Mouse (Mus musculus) T-helper 17 cell (primary cell): ENCODE data around the gene Chad.

Experiments used
- in situ Hi-C, 2 experiments: fragments of 300-600 bp; cut with MboI, MseI; formaldehyde crosslinking; loops; 1 replicate in 1 of 2; 2 replicates in 1 of 2; pipeline ENCODE4 v1.15.1; 2025; ENCODE audit warnings: high pct_unique_total_duplicates in 2 of 2

The Chad gene

GRCm38 (mm10) chr11:94564437-94565150 is at the start of gene Chad:
Chad (plus strand) TSS chr11:94565047.
- in situ Hi-C loops, result no loop called here

DNA sequence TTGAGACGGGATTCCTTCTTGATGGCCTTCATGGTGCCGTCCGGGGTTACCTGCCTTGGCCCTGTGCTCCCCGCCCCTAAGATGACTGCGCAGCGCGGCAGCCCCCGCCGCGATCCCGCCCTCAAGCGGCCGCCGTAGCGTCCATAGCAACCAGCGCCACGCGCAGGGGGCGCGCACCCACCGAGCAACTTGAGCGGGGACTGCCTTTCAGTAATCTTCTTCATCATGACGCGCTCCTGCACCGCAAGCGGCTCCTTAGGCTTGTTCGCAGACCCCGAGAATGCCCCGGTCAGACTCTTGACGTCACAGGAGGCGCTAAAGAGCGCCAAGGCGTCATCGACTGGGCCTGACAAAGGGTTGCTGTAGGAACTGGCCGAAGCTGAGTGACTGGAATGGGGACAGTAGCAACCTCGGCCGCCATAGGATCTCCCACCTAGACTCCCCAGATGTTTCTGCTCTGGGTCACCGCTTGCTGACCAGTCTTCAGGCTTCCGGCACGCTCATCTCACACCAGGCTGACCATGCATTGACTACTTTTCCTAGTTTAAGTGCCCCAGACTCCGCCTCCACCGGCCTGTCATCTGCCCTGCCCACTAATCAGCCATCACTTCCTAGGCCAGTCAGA is 43.5 kb upstream of the Chad start, which contains the start of gene Mycbpap:
TSS of gene Mycbpap (minus strand) at position 524 of the 625 bp plus-strand sequence.
- in situ Hi-C loops, result no loop called here

DNA sequence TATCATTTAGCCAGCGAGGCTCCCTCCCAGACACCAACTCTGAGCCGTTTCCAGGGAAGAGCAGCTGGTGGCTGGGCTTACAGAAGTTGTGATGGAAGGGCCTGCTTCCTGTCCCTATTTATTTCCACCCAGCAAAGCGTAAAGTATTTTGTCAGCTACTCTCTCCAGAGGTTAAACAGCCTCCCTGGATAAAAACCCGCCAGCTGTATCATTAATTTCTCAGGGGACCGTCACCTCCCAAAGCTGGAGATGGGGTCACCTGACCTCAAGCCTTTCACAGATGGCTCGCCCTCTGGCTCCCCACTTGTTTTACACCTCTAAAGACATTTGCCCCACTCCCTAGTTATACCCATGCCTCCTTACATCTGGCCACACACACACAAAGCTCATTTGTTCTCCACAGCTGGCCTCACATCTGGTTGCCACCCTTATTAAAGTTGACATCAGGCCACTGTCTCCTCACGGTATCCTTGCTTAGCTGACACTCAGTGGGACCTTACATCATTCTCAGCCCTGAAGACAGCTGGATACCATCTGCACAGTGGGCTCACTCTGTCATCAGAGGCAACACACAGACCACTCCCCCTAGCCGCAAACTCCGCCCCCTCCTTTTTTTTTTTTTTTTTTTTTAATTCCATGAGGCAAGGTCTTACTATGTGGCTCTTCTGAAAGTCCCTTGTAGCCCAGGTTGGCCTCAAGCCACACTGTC is 38.5 kb upstream of the Chad start:
- in situ Hi-C loops, result no loop called here

GRCm38 (mm10) chr11:94528879-94529278 is 36.0 kb upstream of the Chad start:
- in situ Hi-C loops, result no loop called here

DNA sequence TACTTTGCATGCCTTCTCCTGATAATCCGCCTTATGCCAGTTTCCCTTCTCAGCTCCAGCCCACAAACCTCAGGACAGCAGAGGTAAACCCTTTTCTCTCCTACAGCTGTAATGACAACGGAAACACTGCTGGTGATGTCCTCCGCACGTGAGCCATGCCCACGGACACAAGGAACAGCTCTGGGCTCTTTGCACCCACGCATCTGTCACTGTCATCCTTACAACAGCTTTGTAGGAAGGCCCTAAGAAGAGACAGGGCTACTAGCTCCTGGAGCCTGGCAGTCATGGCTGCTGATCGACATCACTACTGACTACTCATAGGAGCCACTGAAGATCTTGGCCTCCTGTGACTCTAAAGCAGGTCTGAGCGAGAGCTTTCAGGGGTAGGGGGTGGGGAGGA is 31.7 kb upstream of the Chad start:
- in situ Hi-C loops, result no loop called here

- in situ Hi-C loops, result no loop called here
Observed at GRCm38 (mm10) chr11:94538733-94539292, 26.0 kb upstream of the Chad start.

DNA sequence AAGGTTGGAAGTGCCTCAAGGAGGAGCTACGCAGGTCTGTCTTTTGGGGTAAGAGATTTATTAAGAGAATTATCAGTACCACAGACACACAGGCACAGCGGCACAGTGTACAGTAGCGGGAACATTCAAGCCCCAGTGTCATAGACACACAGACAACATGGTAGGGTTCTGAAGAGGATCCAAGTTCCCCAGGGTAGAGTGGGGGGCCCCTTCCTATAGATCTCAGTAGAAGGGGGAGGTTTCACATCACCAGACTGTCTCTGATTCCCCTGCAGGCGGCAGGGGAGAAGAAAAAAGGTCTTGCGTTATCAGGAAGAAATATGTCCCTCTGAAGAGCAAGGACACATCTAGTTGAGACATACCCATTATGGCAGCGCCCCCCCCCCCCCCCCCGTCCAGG is 25.1 kb upstream of the Chad start:
- in situ Hi-C loops, result no loop called here

- in situ Hi-C loops, result no loop called here
Observed at GRCm38 (mm10) chr11:94542400-94542799, 22.4 kb upstream of the Chad start.

GRCm38 (mm10) chr11:94543344-94543743 is 21.5 kb upstream of the Chad start:
- in situ Hi-C loops, result no loop called here

- in situ Hi-C loops, result no loop called here
Observed at GRCm38 (mm10) chr11:94543932-94544331, 20.9 kb upstream of the Chad start.

DNA sequence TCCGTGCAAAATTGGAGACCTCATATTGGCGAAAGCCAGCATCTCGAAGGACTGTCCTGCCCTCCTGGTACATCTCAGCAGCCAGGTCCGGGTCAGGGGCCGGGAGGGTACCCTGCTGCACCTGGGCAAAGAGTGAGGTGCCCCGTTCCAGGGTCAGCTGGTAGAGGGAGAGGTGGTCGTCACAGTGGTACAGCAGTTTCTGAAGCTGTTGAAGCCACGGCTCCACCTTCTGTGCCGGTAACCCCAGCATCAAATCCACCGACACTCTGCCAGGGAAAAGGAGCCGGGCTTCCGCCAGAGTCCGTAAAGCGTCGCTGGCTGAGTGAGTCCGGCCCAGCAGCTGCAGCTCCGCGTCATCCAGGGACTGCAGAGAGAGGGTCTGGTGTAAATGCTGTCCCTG is 20.4 kb upstream of the Chad start:
- in situ Hi-C loops, result no loop called here

- in situ Hi-C loops, result no loop called here
Observed at GRCm38 (mm10) chr11:94546381-94546780, 18.5 kb upstream of the Chad start.

DNA sequence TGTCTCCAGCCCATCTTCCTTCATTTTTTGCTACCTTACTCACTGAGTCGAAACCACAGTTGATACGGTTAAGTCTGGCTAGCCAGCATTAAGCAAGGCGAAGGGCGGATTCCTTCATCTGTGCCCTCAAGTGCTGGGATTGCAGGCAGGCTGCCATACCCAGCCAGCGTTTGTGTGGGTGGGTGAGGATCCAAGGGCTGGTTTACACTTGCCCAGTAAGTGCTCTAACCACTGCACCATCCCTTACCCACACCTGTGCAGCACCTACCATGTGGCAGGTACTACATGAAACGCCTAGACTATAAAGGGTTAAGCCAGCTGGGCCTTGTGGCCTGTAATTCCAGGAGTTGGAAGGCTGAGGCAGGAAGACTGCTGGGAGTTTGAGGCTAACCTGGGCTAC is 17.6 kb upstream of the Chad start:
- in situ Hi-C loops, result no loop called here

- in situ Hi-C loops, result no loop called here
Observed at GRCm38 (mm10) chr11:94548041-94548784, 16.6 kb upstream of the Chad start.

- in situ Hi-C loops, result no loop called here
Observed at GRCm38 (mm10) chr11:94548888-94549690, 15.8 kb upstream of the Chad start, which contains the start of gene Rsad1. Rsad1 (minus strand) TSS chr11:94549255.

DNA sequence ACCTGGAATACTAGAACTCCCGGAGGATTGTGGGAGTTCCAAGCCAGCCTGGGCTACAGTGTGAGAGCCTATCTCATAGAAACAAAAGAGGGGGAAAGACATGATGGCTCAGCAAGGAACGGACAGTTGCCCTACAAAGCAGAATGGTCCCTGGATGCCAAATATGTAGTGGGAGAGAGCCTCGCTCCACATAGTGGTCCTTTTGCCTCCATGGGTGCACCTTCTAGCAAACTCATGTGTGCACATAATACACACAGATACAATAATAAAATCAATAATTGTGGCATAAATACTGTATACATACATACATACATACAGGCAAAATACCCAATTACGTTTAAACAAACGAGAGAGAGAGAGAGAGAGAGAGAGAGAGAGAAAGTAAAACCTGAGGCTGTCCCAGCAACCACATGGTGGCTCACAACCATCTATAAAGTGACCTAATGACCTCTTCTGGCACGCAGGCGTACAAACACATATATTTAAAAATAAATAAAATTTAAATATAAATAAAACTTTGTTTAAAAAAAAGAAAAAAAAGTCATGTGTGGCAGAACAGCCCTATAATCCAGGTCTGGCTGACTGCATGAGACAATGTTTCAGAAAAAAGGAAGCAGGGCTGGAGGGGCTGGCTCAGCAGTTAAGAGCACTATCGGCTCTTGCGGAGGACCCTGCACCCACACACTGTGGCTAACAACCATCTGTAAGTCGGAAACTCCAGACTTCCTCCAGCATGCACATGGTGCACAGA is 15.0 kb upstream of the Chad start:
- in situ Hi-C loops, result no loop called here

GRCm38 (mm10) chr11:94550442-94550744 is 14.5 kb upstream of the Chad start:
- in situ Hi-C loops, result no loop called here

- in situ Hi-C loops, result no loop called here
Observed at GRCm38 (mm10) chr11:94558226-94558625, 6.6 kb upstream of the Chad start.

GRCm38 (mm10) chr11:94563383-94563782 is 1.5 kb upstream of the Chad start:
- in situ Hi-C loops, result no loop called here

- in situ Hi-C loops, result no loop called here
Observed at GRCm38 (mm10) chr11:94563821-94564220, 1.0 kb upstream of the Chad start.
